Mouse (Mus musculus) kidney, embryonic 14.5 days (tissue): ENCODE measurements at regions not wholly inside any gene's neighbourhood (a gene's known extent, or its start where the extent isn't known, plus 50 kb on each side); places are given as distances from the start of the nearest gene placed in this dataset.
A peak's percentile ranks its signal among the peaks of the same experiment; 100 is the strongest.

ENCODE experiments used
- ATAC-seq: fragments of 200-750 bp; cut with Nextera tagmentation; 2 replicates; pipeline ENCODE4 v1.8.0; 2017; ENCODE audit warnings: moderate number of reproducible peaks, mild to moderate bottlenecking, moderate TSS enrichment, moderate library complexity; ENCODE audit not compliant: low FRiP score, low TSS enrichment
- H3K27ac ChIP-seq: fragments of 300-500 bp; sonication (generic); 2 replicates; pipeline ENCODE4 v1.5.1; 2014; ENCODE audit warnings: low read depth, mild to moderate bottlenecking, low read length, moderate library complexity, mixed read lengths
- H3K27me3 ChIP-seq: fragments of 300-500 bp; sonication (generic); 2 replicates; pipeline ENCODE4 v1.6.1; 2014; ENCODE audit warnings: mild to moderate bottlenecking, low read length; ENCODE audit not compliant: control insufficient read depth, insufficient read depth
- H3K36me3 ChIP-seq: fragments of 300-500 bp; sonication (generic); 2 replicates; pipeline ENCODE4 v1.6.1; 2014; ENCODE audit warnings: low read length, mixed read lengths; ENCODE audit not compliant: control insufficient read depth, insufficient read depth
- H3K4me1 ChIP-seq: fragments of 300-500 bp; sonication (generic); 2 replicates; pipeline ENCODE4 v1.6.1; 2014; ENCODE audit warnings: low read length, mixed read lengths; ENCODE audit not compliant: control insufficient read depth, insufficient read depth
- H3K4me2 ChIP-seq: fragments of 300-500 bp; sonication (generic); replicated peaks from 2 replicates; pipeline ENCODE4 v1.6.1; 2014; ENCODE audit warnings: low read depth, mild to moderate bottlenecking, low read length
- H3K4me3 ChIP-seq: fragments of 300-500 bp; sonication (generic); 2 replicates; pipeline ENCODE4 v1.5.1; 2014; ENCODE audit warnings: mild to moderate bottlenecking, low read length
- H3K9ac ChIP-seq: fragments of 300-500 bp; sonication (generic); 2 replicates; pipeline ENCODE4 v1.6.1; 2014; ENCODE audit warnings: low read depth, mild to moderate bottlenecking, low read length, moderate library complexity
- H3K9me3 ChIP-seq: fragments of 300-500 bp; sonication (generic); 2 replicates; pipeline ENCODE4 v1.6.1; 2016; ENCODE audit warnings: low read length; ENCODE audit not compliant: control insufficient read depth
- whole genome bisulfite sequencing: fragments of 180-500 bp; shearing (Covaris S2); extraction: QIAGEN DNeasy Blood & Tissue Kit; methylation state at CpG from one replicate; pipeline ENCODE4 v1.1.7; 2014; 5-methylcytosine and 5-hydroxymethylcytosine counted together

DNA sequence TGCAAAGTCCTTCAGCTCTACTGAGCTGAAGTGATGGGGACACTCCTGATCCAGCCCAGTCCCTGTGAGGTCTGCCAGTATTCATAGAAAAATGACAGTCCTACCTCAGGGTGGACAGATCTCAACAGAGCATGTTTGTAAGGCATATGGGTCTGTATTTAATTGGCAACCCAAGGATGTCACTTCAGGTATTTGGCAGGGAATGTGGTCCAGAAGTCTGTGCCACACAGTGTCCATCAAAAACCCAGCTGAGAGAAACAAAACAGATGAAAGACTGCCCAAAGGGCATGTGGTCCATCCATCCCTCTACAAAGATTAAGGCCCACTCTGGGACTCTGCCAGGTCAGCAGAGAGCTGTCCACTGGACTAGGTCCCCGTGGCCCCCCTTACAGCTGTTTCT, 229.3 kb upstream of the Cadm1 start:
- Histone ChIP-seq H3K4me3 (no peak overlapping the region), H3K4me1 (no peaks in the 10 kb centered on the region), H3K9ac (no peak overlapping the region), H3K27me3 (no peaks in the 10 kb centered on the region), H3K4me2 (no peak overlapping the region), H3K27ac (no peak overlapping the region), H3K36me3 (no peaks in the 10 kb centered on the region), H3K9me3 (no peaks in the 10 kb centered on the region)
- WGBS: 70% methylated on average over 1 of the region's 1 CpGs
- no peak for ATAC-seq

DNA sequence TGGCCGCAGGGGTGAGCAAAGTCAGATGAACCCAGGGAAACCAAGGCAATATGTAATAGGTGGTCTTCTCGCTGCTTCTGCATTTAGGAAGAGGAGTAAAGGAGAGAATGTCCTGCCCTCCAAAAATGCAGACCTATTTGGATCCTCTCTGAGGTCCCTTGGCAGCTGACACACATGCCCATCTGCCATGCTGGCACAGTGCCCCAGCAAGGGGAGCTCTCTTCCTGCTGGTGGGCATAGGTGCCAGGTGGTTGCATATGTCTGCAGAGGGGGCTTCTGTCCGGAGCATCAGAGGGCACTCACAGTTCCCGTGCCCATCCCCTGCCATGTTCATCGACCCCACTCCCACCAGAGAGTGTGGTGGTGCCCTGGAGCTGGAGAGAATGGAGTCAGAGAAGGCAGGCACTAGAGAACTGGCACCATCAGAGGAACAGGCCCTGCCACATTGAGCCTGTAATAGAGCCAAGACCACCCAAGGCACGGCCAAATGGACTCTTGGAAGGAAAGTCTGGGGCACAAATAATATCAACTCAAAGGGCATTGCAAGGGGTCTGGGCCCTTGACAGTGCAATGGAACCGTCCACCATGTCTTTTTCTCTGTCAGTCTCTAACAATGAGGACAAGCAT, 222.7 kb upstream of the Cadm1 start:
- H3K9ac ChIP-seq: no peak overlapping the region
- H3K36me3 ChIP-seq: no peaks in the 10 kb centered on the region
- H3K4me3 ChIP-seq: no peak overlapping the region
- no peaks in the 10 kb centered on the region for H3K9me3 ChIP-seq
- no peak overlapping the region for H3K27ac ChIP-seq
- no peaks in the 10 kb centered on the region for H3K27me3 ChIP-seq
- WGBS: 93% methylated on average over 7 of the region's 7 CpGs
- H3K4me2 ChIP-seq: no peak overlapping the region
- H3K4me1 ChIP-seq: no peaks in the 10 kb centered on the region
- no peak for ATAC-seq

DNA sequence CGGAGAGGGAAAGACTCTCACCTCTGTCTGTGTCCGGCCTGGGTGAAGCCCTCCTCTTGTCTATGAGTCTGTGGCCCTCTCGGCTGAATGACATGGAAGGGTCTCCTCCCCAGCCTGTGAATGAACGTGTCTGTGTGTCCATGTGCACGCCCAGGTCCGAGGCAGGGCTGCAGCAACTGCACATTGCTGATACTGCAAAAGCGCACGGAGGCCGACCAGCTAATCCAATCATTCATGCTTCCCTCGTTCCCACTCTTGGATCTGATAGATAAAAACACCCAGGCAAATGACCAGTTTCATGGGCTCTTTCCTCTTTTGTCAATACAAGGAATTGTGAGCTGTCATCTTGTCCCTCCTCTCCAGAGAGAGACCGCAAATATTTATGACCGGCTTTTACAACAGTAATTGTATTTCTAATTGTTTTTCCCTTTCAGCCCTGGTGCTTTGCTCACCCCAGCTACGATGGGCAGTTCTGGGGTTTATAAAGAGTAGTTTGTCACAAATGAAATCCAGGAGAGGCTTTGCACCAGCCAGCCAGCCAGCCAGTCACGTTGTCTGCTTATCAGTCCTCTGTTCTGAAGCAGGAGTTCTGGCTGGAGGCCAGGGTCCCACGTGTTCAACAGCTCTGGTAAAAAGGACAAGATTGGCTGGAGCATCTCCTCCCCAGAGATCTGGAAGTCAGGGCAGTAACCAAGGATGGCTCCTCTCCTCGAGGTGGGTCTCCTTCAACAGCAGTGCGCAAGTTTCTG, 222.0 kb upstream of the Cadm1 start:
- H3K9me3 ChIP-seq: no peaks in the 10 kb centered on the region
- H3K4me3 ChIP-seq: no peak overlapping the region
- no peaks in the 10 kb centered on the region for H3K27me3 ChIP-seq
- no peak overlapping the region for H3K9ac ChIP-seq
- no peak for ATAC-seq
- no peaks in the 10 kb centered on the region for H3K4me1 ChIP-seq
- H3K27ac ChIP-seq: no peak overlapping the region
- WGBS: 47% methylated on average over 17 of the region's 17 CpGs
- H3K4me2 ChIP-seq: no peak overlapping the region
- H3K36me3 ChIP-seq: no peaks in the 10 kb centered on the region

GRCm38 (mm10) chr9:47313433-47313832, 216.5 kb upstream of the Cadm1 start:
- no peak overlapping the region for H3K27ac ChIP-seq
- no peaks in the 10 kb centered on the region for H3K4me1 ChIP-seq
- H3K27me3 ChIP-seq: no peaks in the 10 kb centered on the region
- no peak overlapping the region for H3K4me3 ChIP-seq
- H3K9me3 ChIP-seq: no peaks in the 10 kb centered on the region
- H3K9ac ChIP-seq: no peak overlapping the region
- 74% methylated on average over 4 of the region's 4 CpGs for WGBS
- H3K36me3 ChIP-seq: no peaks in the 10 kb centered on the region
- H3K4me2 ChIP-seq: no peak overlapping the region
- no peak for ATAC-seq

- Histone ChIP-seq H3K36me3 (no peaks in the 10 kb centered on the region), H3K4me3 (no peak overlapping the region), H3K27me3 (no peaks in the 10 kb centered on the region), H3K9ac (no peak overlapping the region), H3K4me1 (no peaks in the 10 kb centered on the region), H3K9me3 (no peaks in the 10 kb centered on the region), H3K27ac (no peak overlapping the region), H3K4me2 (no peak overlapping the region)
- ATAC-seq: no peak
- 92% methylated on average over 1 of the region's 1 CpGs for WGBS
Measured at GRCm38 (mm10) chr9:47314236-47314635, 215.7 kb upstream of the Cadm1 start.

- ATAC-seq: no peak
- Histone ChIP-seq H3K4me1 (no peaks in the 10 kb centered on the region), H3K36me3 (no peaks in the 10 kb centered on the region), H3K9me3 (no peaks in the 10 kb centered on the region), H3K4me2 (no peak overlapping the region), H3K27ac (no peak overlapping the region), H3K27me3 (no peaks in the 10 kb centered on the region), H3K4me3 (no peak overlapping the region), H3K9ac (no peak overlapping the region)
- 92% methylated on average over 1 of the region's 1 CpGs for WGBS
Measured at GRCm38 (mm10) chr9:47320345-47320744, 209.6 kb upstream of the Cadm1 start.

DNA sequence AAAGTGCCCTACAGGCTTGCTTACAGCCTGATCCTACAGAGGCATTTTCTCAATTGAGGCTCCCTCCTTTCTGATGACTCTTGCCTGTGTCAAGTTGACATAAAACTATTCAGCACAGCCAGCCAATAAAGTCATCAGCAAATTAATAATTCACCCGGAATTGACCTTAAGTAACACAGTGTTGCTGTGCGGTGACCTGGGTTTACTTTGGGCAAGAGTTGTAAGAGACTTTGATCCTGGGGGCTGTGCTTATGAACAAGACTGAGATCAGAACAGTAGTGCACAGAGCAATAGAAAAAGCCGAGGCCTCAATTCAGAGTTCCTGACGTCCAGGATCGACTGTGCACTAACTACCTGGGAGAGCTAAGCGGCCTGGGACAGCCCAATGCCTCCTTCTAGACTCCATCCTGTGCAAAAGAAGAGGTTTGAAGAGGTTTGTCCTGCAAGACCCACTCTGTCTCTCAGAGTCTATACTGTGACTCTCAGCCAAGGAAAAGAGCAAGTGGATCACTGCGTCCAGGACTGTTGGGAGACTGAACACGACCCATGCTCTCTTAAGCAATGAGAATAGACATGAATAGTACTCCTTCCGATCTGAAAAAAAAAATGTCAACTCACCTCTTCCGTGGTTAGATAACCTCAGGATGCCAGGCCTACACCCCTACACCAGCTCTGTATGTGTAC, 208.7 kb upstream of the Cadm1 start:
- Histone ChIP-seq H3K4me2 (no peak overlapping the region), H3K27ac (no peak overlapping the region), H3K36me3 (no peaks in the 10 kb centered on the region), H3K27me3 (no peaks in the 10 kb centered on the region), H3K4me1 (no peaks in the 10 kb centered on the region), H3K4me3 (no peak overlapping the region), H3K9me3 (no peaks in the 10 kb centered on the region), H3K9ac (no peak overlapping the region)
- no peak for ATAC-seq
- WGBS: 77% methylated on average over 10 of the region's 10 CpGs

DNA sequence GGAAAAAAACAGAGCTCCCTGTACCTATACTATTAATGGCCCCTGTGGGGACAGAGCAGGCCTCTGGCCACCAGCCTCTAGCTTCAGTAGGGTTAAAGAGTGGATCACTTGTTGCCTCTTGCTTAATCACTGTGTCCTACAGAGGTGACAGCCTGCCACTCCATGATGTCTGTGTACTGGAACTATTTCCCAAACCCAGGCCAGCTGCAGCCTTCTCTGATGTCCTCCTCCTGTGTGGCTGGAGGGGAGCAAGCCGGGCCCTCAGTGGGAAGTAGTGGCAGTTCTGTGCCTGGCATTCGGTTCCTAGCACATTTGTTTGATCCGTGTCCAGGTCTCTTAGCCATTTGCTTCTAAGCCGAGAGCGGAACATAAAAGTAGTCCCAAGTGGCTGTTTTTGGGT, 207.7 kb upstream of the Cadm1 start:
- WGBS: 52% methylated on average over 5 of the region's 5 CpGs
- no peaks in the 10 kb centered on the region for H3K36me3 ChIP-seq
- H3K9me3 ChIP-seq: no peaks in the 10 kb centered on the region
- no peaks in the 10 kb centered on the region for H3K4me1 ChIP-seq
- H3K9ac ChIP-seq: no peak overlapping the region
- H3K4me2 ChIP-seq: no peak overlapping the region
- H3K27me3 ChIP-seq: no peaks in the 10 kb centered on the region
- H3K4me3 ChIP-seq: no peak overlapping the region
- ATAC-seq: no peak
- H3K27ac ChIP-seq: no peak overlapping the region

DNA sequence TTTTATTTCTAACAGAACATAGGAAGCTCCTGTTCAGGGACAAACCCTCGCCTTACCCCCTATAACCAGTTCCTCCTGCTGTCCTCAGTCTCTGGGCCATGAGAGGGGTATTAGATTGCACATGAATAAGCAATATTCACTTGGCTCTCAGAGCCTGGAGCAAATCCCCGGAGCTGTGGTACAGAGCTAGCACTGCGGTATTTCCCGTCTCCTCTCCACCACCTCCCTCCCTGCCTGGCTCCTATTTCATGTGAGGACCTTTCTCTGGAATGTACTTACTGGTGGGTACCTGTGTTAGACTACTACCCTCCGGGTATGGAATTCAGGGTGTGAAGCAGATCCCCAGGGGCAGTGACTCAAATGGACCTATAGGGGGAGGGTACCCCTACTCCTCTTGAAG, 206.9 kb upstream of the Cadm1 start:
- WGBS: 40% methylated on average over 5 of the region's 5 CpGs
- no peak overlapping the region for H3K4me2 ChIP-seq
- peak; percentile 39; the same call in 1 of the 2 replicates for ATAC-seq
- H3K4me3 ChIP-seq: no peak overlapping the region
- H3K9ac ChIP-seq: no peak overlapping the region
- no peaks in the 10 kb centered on the region for H3K4me1 ChIP-seq
- no peak overlapping the region for H3K27ac ChIP-seq
- H3K9me3 ChIP-seq: no peaks in the 10 kb centered on the region
- no peaks in the 10 kb centered on the region for H3K27me3 ChIP-seq
- no peaks in the 10 kb centered on the region for H3K36me3 ChIP-seq
